Mouse (Mus musculus): ENCODE data around the gene Gm5431.

The Gm5431 gene

DNA sequence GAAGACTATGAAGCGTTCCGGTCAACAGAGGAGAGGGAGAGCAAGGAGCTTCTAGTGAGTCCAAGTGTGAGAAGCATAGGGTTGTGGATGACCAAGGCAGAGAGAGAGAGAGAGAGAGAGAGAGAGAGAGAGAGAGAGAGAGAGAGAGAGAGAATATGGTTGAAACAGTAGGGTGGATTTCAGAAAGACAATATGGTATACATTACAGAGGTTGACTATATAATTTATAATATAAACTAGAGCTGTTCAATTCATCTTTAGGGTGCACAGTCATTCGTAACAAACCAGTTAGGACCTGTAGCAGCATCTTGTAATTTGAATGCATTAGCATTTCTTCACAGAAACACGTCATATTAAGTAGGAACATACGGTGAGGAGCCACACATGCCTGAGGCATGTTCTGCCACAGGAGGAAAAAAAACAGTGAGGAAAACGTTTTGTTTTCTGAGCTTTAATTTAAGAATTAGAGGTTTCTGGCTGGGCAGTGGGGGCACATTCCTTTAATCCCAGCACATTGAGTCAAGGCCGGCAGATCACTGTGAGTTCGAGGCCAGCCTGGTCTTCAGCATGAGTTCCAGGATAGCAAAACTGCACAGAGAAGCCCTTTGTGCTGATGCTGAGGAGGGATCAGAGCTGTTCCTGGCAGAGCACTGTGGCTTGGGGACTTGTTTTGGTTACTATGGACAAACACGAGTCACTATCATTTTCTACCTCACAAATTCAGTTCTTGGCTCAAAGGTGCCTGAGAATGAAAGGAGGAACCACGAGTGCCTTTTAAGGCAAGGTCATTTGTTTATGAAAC is 62.9 kb downstream of the Gm5431 start:
- DNase-seq (ENCODE audit: low spot score in 2 of 2): no peak

DNA sequence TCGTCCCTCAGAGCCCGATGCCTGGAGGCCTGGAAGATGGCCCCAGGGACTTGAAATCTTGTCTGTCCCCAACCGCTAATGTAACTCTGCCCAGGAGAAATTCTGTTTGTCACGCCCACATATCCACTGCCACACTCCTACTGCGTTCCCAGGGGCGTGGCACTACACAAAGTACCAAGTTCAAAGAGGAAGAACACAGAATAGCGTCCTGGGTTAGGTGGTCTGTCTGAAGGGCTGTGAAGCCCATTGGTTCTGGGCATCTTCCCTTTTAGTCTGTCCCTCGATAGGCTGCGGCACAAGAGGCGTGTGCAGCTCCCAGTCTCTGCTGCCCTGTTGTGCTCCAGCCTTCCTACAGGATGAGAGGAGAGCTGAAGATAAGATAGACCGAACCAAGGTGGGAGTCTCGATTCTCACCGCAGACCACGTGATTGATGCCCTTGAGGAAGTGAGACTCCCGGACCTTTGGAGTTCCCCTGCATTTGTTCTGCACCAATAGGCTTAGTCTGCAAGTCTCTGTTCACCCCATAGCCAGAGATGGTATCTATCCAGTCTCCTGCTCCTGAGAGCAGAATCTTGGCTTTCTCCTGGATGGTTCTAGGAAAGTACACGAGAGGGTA is 63.7 kb downstream of the Gm5431 start:
- DNase-seq (ENCODE audit: low spot score in 2 of 2): peak; percentile 43 to 84
